Mouse (Mus musculus): ENCODE results near the gene Hipk2.
"Not testable (repeated sequence)": the region's sequence is repeated elsewhere in the genome, so short reads cannot be mapped to it uniquely, and the experiment has no call there.

Gene Hipk2

DNA sequence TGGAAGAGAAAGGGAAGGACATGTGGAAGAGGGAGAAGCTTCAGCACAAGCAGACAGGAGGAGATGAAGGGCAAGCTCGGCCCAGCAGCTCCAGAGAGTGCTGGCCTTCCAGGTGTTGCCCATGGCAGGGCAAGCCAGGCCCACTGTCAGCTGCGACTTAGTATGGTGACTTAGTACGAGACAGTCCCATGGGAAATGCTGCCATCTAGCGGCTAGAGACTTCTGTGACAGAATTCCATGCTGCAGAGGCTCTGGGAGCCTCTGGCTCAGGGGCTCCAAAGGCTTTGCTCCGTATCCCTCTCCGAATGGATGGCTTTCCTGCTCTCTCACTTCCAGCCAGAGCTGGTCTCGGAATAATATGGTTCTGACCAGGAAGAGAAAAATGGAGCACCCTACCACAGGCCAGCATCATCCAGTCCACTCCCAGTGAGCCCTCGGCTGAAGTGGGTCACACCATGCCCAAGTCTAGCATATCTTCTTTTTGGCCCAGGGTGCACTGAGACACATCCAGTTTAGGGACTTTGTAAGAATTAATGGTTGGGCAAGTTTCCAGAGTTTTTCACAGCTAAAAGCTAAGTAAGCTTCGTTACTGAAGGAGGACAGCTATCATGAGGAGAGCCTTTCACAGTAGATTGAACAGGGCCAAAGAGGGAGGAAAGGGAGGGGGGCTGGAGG, 180.4 kb downstream of the Hipk2 start:
- peak; percentile 82 to 92 for DNase-seq

DNA sequence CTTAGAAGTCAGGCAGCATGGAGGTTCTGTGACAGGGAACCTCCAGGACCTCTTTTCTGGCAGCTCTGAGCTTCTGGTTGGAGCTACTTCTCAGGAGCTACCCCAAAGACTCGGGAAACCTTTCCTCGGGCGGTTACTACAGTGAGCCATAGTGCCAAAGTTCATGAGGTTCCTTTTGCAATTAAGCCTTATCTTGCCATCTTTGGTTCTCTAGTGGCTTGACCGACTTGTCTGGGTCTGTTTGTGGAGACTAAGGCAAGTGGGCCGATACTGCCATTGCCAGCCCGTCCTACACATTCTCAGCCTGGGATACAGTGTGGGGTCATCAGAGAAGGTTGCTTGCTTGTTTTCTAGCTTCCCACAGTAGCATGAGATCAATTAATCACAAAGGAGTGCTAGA, 183.4 kb downstream of the Hipk2 start:
- no peak for DNase-seq

DNA sequence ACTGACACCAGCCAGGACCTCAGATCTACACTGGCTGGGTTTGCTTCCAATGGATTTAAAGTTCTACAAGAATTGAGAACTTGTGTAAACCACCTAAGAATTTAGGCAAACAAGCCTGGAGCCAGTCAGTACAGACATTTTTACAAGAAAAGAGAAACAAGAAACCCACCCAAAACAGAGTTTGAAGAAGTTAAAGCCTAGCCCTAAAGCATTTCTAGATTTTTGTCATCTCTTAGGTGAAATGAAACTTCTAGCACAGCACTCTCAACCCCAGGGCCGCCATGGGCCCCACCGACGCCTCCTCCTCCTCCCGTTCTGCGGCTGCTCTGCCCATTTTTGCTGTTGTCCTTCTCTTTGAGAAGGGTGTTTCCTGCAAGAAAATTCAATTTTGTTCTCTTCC, 184.9 kb downstream of the Hipk2 start:
- DNase-seq = no peak

DNA sequence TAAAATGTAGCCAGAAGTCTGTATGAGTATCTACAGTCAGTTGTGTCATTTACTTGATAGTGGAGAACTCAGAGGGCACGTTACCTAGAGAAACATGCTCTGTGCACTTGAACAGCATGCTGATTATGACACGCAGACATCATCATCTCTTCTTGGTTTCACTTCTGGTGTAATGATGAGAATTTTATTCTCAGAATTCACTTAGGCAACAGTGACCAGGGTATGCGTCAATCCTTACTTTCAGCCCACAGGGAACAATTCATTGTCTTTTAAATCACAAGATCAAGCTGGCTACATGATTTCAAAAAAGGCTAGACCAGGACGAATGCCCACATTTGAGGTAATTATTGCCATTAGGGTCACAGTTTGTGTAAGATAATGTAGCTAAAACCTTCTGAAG, 185.3 kb downstream of the Hipk2 start:
- DNase-seq = no peak

DNA sequence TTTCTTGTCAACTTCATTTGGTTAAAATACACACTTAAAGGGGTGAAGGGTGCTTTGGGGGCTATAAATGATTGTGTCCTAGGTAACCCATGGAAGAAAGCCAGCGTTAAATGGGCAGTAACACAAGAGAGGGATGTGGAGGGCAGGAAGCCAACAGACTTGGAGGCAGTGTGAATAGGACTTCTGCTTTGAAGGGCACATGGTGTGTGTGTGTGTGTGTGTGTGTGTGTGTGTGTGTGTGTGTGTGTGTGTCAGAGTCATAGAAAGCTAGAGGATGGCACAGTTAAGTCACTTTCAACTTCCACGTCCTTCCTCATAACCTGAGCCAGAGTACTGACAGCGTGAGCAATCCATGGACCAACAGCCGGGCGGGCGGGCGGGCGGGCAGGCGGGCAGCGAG, 187.1 kb downstream of the Hipk2 start:
- no peak for DNase-seq

DNA sequence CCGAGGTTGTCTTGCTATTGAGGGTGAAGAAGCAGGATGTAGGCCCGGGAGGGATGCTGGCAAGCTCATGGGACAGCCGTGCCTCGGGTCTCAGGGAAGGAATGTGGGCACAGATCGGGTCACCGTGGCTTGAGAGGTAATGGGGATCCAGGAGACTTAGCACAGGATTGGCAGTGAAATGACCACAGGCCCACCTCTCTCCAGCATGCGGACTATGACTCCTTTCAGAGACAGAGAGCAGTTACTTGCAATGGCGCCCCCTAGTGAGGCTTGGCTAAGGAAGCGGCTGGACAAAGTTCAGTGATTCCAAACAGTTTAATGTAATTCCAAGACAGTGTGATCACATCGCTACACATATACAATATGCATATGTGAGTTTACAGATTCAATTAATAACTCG, 188.7 kb downstream of the Hipk2 start:
- DNase-seq = peak; percentile 59 to 78

DNA sequence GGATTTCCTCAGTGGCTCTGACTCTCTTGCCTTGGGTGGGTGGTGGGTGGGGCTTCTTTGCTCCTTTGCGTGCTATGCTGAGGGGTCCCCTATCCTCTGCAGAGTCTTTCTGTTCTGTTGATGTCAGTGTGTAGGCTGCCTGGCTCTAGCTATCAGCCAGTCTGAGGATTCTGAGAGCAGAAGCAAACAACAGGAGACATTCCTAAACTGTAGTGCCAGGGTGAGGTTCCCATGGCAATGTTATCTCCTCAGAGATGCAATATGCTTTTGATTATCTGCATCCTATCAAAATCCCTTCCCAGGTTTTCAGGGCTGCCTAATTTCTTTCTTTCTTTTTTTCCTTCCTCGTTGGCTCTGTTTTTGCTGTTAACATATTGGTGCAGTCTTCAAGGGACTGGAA, 193.4 kb downstream of the Hipk2 start:
- DNase-seq = no peak

DNA sequence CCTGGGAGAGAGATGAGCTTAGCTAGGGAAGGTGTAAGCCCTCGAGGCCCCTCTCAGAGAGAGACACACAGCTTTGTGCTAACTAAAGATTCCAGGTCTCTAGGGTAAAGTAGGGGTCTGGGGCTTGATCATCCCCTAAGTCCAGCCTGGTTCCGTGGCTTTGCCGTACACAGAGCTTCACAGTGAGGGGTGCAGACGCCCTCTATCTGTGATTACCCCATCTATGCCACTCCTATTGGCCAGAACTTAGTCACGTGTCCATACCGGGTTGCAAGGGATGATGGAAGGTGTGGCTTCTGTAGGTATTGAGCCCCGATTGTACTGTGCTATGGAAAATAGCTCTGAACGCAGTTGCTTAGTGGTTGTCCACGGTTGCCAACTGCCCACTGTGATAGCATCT, 198.3 kb downstream of the Hipk2 start:
- DNase-seq = no peak

- DNase-seq = no peak
Observed at GRCm38 (mm10) chr6:38676723-38677122, 199.2 kb downstream of the Hipk2 start.

- no peak for DNase-seq
Observed at GRCm38 (mm10) chr6:38676217-38676616, 199.7 kb downstream of the Hipk2 start.

- DNase-seq = no peak
Observed at GRCm38 (mm10) chr6:38672011-38672410, 204.0 kb downstream of the Hipk2 start.

- peak in 1 of 2 experiments; percentile 18 for DNase-seq
Observed at GRCm38 (mm10) chr6:38671270-38671669, 204.7 kb downstream of the Hipk2 start.

DNA sequence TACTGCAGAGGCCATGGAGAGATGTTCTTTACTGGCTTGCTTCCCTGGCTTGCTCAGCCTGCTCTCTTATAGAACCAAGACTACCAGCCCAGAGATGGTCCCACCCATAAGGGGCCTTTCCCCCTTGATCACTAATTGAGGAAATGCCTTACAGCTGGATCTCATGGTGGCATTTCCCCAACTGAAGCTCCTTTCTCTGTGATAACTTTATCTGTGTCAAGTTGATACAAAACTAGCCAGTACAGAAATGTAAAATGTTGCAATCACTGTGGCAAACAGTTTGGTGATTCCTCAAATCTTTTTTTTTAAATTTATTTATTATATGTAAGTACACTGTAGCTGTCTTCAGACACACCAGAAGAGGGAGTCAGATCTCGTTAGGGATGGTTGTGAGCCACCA, 205.5 kb downstream of the Hipk2 start:
- not testable (repeated sequence) for DNase-seq

GRCm38 (mm10) chr6:38669580-38669979, 206.4 kb downstream of the Hipk2 start:
- no peak for DNase-seq

DNA sequence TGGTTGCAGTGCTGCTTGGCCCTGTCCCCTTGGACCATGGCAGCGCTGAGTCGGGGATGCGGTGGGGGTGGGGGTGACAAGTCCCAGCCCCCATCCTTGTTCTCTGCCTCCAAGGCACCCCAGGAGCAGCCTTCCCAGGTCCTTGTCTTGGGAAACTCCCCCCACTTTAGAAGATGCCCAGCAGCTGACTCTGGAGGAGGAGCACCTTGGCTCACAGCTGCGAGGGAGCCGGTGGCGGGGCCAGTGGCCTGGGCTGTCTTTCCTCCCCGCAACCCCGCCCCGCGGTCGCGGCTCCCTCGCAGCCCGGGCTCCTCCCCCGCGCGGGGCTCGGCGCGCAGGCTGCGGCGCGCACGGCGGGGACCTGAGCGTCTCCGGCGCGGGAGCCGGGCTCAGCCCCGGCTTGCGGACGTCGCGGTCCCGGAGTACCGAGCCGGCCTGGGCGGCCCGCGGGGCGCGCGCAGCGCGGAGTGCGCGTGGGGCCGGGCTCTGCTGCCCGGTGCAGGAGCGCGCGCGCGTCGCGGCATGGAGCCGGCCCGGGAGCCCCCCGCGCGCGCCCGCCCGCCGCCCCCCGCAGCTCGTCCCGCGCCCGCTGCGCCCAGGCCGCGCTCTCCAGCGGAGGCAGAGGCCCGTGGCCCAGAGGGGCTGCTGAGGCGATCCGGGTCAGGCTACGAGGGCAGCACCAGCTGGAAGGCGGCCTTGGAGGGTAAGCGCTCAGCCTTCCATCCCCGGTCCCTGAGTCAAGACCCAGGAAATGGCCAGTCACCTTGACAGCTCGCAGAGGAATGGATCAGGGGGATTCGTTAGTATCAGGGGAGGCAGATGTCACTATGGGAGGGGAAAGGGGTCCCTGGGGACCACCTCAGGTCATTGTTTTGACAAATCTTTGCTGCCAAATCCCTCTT, 213.0 kb downstream of the Hipk2 start, which contains the start of gene Clec2l:
Clec2l (plus strand) TSS at position 356 of the 902 bp plus-strand sequence.
- DNase-seq = peak; percentile 81 to 87

- no peak for DNase-seq
Observed at GRCm38 (mm10) chr6:38661626-38662025, 214.3 kb downstream of the Hipk2 start.

GRCm38 (mm10) chr6:38650263-38650937, 225.6 kb downstream of the Hipk2 start:
- DNase-seq = peak; percentile 73 to 84

- peak in 1 of 2 experiments; percentile 37 for DNase-seq
Observed at GRCm38 (mm10) chr6:38649545-38649944, 226.4 kb downstream of the Hipk2 start.
